Mouse (Mus musculus): Measurements from ENCODE around the gene Galr2.

DNA sequence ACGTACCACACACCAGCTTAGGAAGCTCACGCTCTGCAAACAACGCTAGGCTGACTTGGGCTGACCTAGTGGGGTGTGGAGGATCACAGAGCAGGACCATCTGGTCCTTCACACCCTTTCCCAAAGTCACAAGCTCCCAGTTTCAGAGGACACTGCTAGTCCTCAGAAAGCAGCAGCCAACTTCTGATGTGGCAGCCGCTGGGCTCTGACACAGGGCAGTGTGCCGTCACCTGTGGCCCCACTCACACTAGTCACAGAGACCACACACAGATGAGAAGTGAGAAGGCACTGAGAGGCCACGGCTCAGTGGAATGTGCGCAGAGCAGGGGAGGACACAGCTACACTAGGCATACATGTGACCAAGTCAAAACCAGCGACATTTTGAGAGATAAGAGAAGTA lies 29.8 kb upstream of the Galr2 start:
- no peak for TF ChIP-seq POLR2A (IDR thresholded peaks at IDR 0.05; ENCODE audit: borderline replicate concordance, extremely low read depth, low read depth, low read length)
- no peak for TF ChIP-seq CTCF (IDR thresholded peaks at IDR 0.05; ENCODE audit: insufficient read depth, low read length)
